Mouse (Mus musculus) bone marrow macrophage, adult 2 months (primary cell): ENCODE data around the gene Cdcp2. TPM values are rescaled to one million over a fixed set of nuclear protein-coding genes. Genes with fewer than 3 reads are reported as not detected.

Experiments
- H3K27ac ChIP-seq: 2 replicates; pipeline ENCODE4 v1.5.1; 2012; ENCODE audit warnings: low read depth, low read length; ENCODE audit not compliant: insufficient read depth
- H3K4me1 ChIP-seq: 2 replicates; pipeline ENCODE4 v1.6.1; 2012; ENCODE audit warnings: low read length; ENCODE audit not compliant: control insufficient read depth, insufficient read depth
- H3K4me3 ChIP-seq: 2 replicates; pipeline ENCODE4 v1.5.1; 2012; ENCODE audit warnings: mild to moderate bottlenecking, low read length, moderate library complexity; ENCODE audit not compliant: insufficient read depth
- CTCF ChIP-seq: IDR thresholded peaks from 2 replicates; pipeline ENCODE4 v1.5.1; 2012; ENCODE audit warnings: low read depth, mild to moderate bottlenecking, low read length, moderate library complexity
- POLR2A ChIP-seq: IDR thresholded peaks from 2 replicates; pipeline ENCODE4 v1.6.1; 2012; ENCODE audit warnings: mild to moderate bottlenecking, low read depth, low read length, borderline replicate concordance
- polyA plus RNA-seq: library from polyadenylated mRNA; stranded (reverse); fragments of >200 nt; gene quantifications from 2 replicates; pipeline ENCODE4 v1.2.4, GENCODE M21; 2012; ENCODE audit not compliant: missing spikeins, insufficient read depth, insufficient read length

Gene Cdcp2
- polyA plus RNA-seq, 1 experiment: not detected

GRCm38 (mm10) chr4:107127901-107128669, 31.4 kb downstream of the Cdcp2 start:
- H3K4me1 ChIP-seq: no peaks in the 10 kb centered on the region
- no peak overlapping the region for H3K4me3 ChIP-seq
- no peak for TF ChIP-seq CTCF
- no peak for TF ChIP-seq POLR2A
- H3K27ac ChIP-seq: no peak overlapping the region

GRCm38 (mm10) chr4:107129373-107129772, 32.7 kb downstream of the Cdcp2 start:
- no peaks in the 10 kb centered on the region for H3K4me1 ChIP-seq
- TF ChIP-seq CTCF: no peak
- TF ChIP-seq POLR2A: no peak
- no peak overlapping the region for H3K27ac ChIP-seq
- no peak overlapping the region for H3K4me3 ChIP-seq

GRCm38 (mm10) chr4:107130534-107130933, 33.8 kb downstream of the Cdcp2 start:
- TF ChIP-seq POLR2A (no peak), CTCF (no peak)
- Histone ChIP-seq H3K4me3 (no peak overlapping the region), H3K27ac (no peak overlapping the region), H3K4me1 (no peaks in the 10 kb centered on the region)

DNA sequence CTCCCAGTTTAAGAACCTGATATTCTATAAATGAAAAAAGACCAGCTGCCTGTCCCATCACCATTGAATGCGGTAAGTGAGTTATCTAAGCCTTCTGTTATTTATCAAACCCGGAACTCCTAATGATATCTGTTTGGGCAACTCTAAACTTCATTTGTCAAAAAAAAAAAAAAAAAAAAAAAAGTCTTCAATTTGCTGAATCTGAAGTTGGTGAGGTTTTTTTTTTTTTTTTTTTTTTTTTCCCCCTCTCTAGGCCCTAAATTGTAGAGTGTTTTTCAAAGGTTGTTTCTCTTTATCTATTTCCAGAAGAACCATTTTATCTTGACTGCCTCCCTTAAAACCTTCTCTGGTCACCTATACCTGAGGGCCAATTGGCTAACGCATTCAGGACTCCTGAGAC, 38.2 kb downstream of the Cdcp2 start:
- Histone ChIP-seq H3K27ac (no peak overlapping the region), H3K4me1 (peaks cover 6% of the 10 kb centered on the region), H3K4me3 (no peak overlapping the region)
- TF ChIP-seq POLR2A: no peak
- no peak for TF ChIP-seq CTCF

DNA sequence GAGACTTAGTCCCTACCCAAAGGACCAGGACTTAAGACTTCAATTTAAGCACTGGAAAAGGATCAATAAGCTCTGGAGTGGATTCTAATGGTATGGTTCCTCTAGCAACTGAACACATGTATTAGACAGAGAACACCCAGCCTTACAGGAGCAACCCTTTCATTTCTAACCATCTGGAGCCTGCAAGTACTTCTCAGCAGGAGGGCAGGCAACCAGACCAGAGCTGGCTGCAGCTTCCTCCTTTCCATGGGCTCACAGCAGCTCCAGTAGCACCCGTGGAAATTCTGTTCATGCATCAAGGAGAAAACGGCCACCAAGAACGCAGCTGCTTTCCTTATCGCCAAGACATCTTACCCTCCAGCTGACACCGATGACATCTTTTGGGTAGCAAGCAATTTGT, 39.0 kb downstream of the Cdcp2 start:
- Histone ChIP-seq H3K27ac (no peak overlapping the region), H3K4me1 (peaks cover 14% of the 10 kb centered on the region), H3K4me3 (no peak overlapping the region)
- TF ChIP-seq POLR2A (no peak), CTCF (no peak)

GRCm38 (mm10) chr4:107136531-107136930, 39.8 kb downstream of the Cdcp2 start:
- Histone ChIP-seq H3K27ac (no peak overlapping the region), H3K4me3 (no peak overlapping the region), H3K4me1 (peaks cover 16% of the 10 kb centered on the region)
- TF ChIP-seq CTCF (no peak), POLR2A (no peak)

DNA sequence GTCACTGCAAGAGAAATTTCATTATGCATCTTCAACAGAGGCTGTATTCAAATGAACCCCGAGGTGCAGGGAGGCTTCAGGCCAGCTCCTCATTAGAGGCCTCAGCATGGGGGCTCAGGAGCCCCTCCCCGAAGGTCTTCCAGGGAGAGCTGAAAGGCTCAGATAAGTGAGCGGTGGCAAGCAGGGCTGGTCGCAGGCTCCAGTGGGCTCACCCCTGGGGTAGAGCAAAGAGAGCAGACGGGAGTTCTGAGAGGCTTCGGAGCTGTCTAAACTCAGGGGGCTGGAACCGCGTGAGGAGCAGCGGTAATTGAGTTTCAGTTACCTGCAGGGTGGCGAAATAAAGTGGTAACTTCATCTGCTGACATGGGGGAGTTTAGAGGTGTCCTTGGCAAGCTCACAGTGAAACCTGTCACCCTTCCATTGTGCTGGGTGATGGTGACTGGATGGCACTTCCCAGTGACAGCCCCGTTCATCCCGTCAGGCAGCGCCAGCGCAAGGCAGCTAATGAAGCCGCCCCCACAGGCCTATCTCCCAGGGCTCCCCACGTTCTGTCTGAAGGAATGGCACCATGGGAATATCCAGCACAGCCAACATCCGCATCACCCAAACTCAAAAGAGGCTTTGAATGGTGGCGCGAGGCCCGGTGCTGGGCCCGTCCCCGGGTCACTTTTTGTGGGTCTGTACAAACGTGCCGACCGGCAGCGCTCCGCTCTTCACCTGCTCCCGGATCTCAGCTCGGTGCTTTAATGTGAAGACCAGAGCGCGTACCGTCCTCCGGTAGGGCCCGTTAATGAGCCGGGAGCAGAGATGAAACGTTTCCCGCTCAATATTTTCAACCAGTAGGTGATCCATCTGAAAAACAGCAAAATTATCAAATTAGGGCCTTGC, 42.5 kb downstream of the Cdcp2 start:
- H3K4me1 ChIP-seq: peaks cover 16% of the 10 kb centered on the region
- peak overlapping the region; percentile 15; the same call in 1 of the 2 replicates for H3K27ac ChIP-seq
- TF ChIP-seq CTCF (no peak), POLR2A (no peak)

GRCm38 (mm10) chr4:107139836-107140631, 43.3 kb downstream of the Cdcp2 start:
- H3K4me3 ChIP-seq: no peak overlapping the region
- TF ChIP-seq POLR2A: no peak
- no peak for TF ChIP-seq CTCF

More for the DNA sequence above, 42.5 kb downstream of the Cdcp2 start:
- no peak overlapping the region for H3K4me3 ChIP-seq

DNA sequence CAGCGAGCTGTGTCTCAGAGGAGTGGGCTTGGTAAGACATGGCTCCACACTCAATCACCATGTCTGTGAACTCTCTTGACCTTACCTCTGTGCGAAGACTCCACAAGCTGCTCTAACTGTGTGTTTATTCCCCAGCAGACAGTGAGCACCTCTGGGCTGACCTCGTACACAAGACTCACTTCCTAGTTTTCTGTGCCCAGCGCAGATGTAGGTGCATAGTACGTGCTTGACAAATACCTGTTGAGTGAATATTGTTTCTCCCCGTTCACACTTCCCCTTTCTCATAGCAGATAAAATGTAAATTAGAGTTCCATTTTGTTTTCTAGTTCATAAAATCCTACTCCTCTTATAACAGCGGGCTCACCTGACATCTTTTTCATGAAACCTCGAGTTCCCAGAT, 46.8 kb downstream of the Cdcp2 start:
- TF ChIP-seq POLR2A: no peak
- no peak for TF ChIP-seq CTCF
- H3K27ac ChIP-seq: no peak overlapping the region
- H3K4me1 ChIP-seq: peaks cover 16% of the 10 kb centered on the region
- no peak overlapping the region for H3K4me3 ChIP-seq

More at GRCm38 (mm10) chr4:107139836-107140631, 43.3 kb downstream of the Cdcp2 start:
- Histone ChIP-seq H3K27ac (peak overlapping the region; percentile 15; the same call in 1 of the 2 replicates), H3K4me1 (peaks cover 16% of the 10 kb centered on the region)

- no peaks in the 10 kb centered on the region for H3K4me1 ChIP-seq
- no peak overlapping the region for H3K4me3 ChIP-seq
- no peak overlapping the region for H3K27ac ChIP-seq
- TF ChIP-seq CTCF: no peak
- TF ChIP-seq POLR2A: no peak
Observed at GRCm38 (mm10) chr4:107150991-107151390, 54.3 kb downstream of the Cdcp2 start.
